Mouse (Mus musculus) MEL (cell line): ENCODE measurements around the gene Itpr3. TPM values are rescaled to one million over a fixed set of nuclear protein-coding genes. Genes with fewer than 3 reads are reported as not detected.

Experiments used
- DNase-seq: peaks from one replicate; pipeline ENCODE4 v3.0.0; 2011; ENCODE audit warnings: low read depth, low spot score
- H3K27ac ChIP-seq: 2 replicates; pipeline ENCODE4 v1.5.1; 2012; ENCODE audit warnings: low read depth, mild to moderate bottlenecking, control low read depth, low read length, moderate library complexity; ENCODE audit not compliant: control insufficient read depth
- H3K27me3 ChIP-seq, 2 experiments: fragments of 150-350 bp in 1 of 2; sonication (generic) in 1 of 2; 2 replicates each; pipeline ENCODE4 v1.6.1; 2012; ENCODE audit warnings: low read length in 2 of 2, mild to moderate bottlenecking in 2 of 2, improper control_type of control experiment in 1 of 2, moderate library complexity in 1 of 2; ENCODE audit not compliant: insufficient read depth in 2 of 2, control insufficient read depth in 1 of 2
- H3K36me3 ChIP-seq, 2 experiments: 2 replicates each; pipeline ENCODE4 v1.6.1; 2012 to 2014; ENCODE audit warnings: low read length in 2 of 2, improper control_type of control experiment in 1 of 2, inconsistent platforms in 1 of 2, mild to moderate bottlenecking in 1 of 2; ENCODE audit not compliant: insufficient read depth in 2 of 2, control insufficient read depth in 1 of 2
- H3K4me1 ChIP-seq, 2 experiments: fragments of 150-350 bp in 1 of 2; sonication (generic) in 1 of 2; 2 replicates each; pipeline ENCODE4 v1.6.1; 2012; ENCODE audit warnings: low read length in 2 of 2, improper control_type of control experiment in 1 of 2, mild to moderate bottlenecking in 1 of 2; ENCODE audit not compliant: insufficient read depth in 2 of 2, control insufficient read depth in 1 of 2
- H3K4me3 ChIP-seq, 2 experiments: fragments of 150-350 bp in 1 of 2; sonication (generic) in 1 of 2; 2 replicates each; pipeline ENCODE4 v1.5.1; 2012; ENCODE audit warnings: low read depth in 2 of 2, low read length in 2 of 2, mild to moderate bottlenecking in 2 of 2, moderate library complexity in 2 of 2, control low read depth in 1 of 2, improper control_type of control experiment in 1 of 2; ENCODE audit not compliant: control insufficient read depth in 1 of 2, insufficient read depth in 1 of 2
- H3K79me2 ChIP-seq: 2 replicates; pipeline ENCODE4 v1.6.1; 2012; ENCODE audit warnings: mild to moderate bottlenecking, low read length, moderate library complexity; ENCODE audit not compliant: control insufficient read depth, poor library complexity, insufficient read depth
- H3K9ac ChIP-seq: 2 replicates; pipeline ENCODE4 v1.6.1; 2012; ENCODE audit warnings: low read depth, mild to moderate bottlenecking, control low read depth, low read length, moderate library complexity; ENCODE audit not compliant: control insufficient read depth, poor library complexity, severe bottlenecking
- H3K9me3 ChIP-seq: fragments of 150-350 bp; sonication (generic); replicated peaks from 2 replicates; pipeline ENCODE4 v1.6.1; 2012; ENCODE audit warnings: mild to moderate bottlenecking, low read length, improper control_type of control experiment, moderate library complexity; ENCODE audit not compliant: insufficient read depth
- BHLHE40 ChIP-seq: IDR thresholded peaks from 2 replicates; pipeline ENCODE4 v1.6.1; 2012; ENCODE audit warnings: low read depth, mild to moderate bottlenecking, inconsistent platforms, low read length, improper control_type of control experiment, borderline replicate concordance
- CHD2 ChIP-seq: IDR thresholded peaks from 2 replicates; pipeline ENCODE4 v1.6.1; 2011; ENCODE audit warnings: low read length, improper control_type of control experiment
- E2F4 ChIP-seq: IDR thresholded peaks from 2 replicates; pipeline ENCODE4 v1.6.1; 2011; ENCODE audit warnings: low read depth, low read length, improper control_type of control experiment, borderline replicate concordance
- ELF1 ChIP-seq: IDR thresholded peaks from 2 replicates; pipeline ENCODE4 v1.6.1; 2014; ENCODE audit warnings: low read depth, mild to moderate bottlenecking, inconsistent platforms, low read length, improper control_type of control experiment, moderate library complexity
- ETS1 ChIP-seq: IDR thresholded peaks from 2 replicates; pipeline ENCODE4 v1.6.1; 2012; ENCODE audit warnings: low read depth, mild to moderate bottlenecking, inconsistent platforms, low read length, improper control_type of control experiment, moderate library complexity
- HCFC1 ChIP-seq: IDR thresholded peaks from 2 replicates; pipeline ENCODE4 v1.6.1; 2012; ENCODE audit warnings: low read depth, mild to moderate bottlenecking, inconsistent platforms, low read length, improper control_type of control experiment, moderate library complexity
- JUND ChIP-seq: IDR thresholded peaks from 2 replicates; pipeline ENCODE4 v1.6.1; 2011; ENCODE audit warnings: low read depth, mild to moderate bottlenecking, improper control_type of control experiment, low read length
- KAT2A ChIP-seq: conservative IDR thresholded peaks from 2 replicates; pipeline ENCODE4 v1.6.1; 2012; ENCODE audit warnings: low read depth, low read length, improper control_type of control experiment, inconsistent platforms
- MAFK ChIP-seq: IDR thresholded peaks from 2 replicates; pipeline ENCODE4 v1.6.1; 2011; ENCODE audit warnings: low read depth, mild to moderate bottlenecking, low read length, improper control_type of control experiment, borderline replicate concordance
- MAX ChIP-seq: IDR thresholded peaks from 2 replicates; pipeline ENCODE4 v1.6.1; 2011; ENCODE audit warnings: low read length, improper control_type of control experiment
- MAZ ChIP-seq: IDR thresholded peaks from 2 replicates; pipeline ENCODE4 v1.6.1; 2012; ENCODE audit warnings: low read depth, mild to moderate bottlenecking, inconsistent platforms, low read length, improper control_type of control experiment
- MEF2A ChIP-seq: IDR thresholded peaks from 2 replicates; pipeline ENCODE4 v1.6.1; 2014; ENCODE audit warnings: low read depth, mild to moderate bottlenecking, inconsistent platforms, low read length, improper control_type of control experiment; ENCODE audit not compliant: poor library complexity, insufficient replicate concordance, severe bottlenecking; ENCODE audit errors: extremely low read depth
- MXI1 ChIP-seq: IDR thresholded peaks from 2 replicates; pipeline ENCODE4 v1.6.1; 2011; ENCODE audit warnings: mild to moderate bottlenecking, low read depth, low read length, improper control_type of control experiment
- NRF1 ChIP-seq: IDR thresholded peaks from 2 replicates; pipeline ENCODE4 v1.6.1; 2014; ENCODE audit warnings: low read depth, mild to moderate bottlenecking, inconsistent platforms, low read length, improper control_type of control experiment, moderate library complexity; ENCODE audit not compliant: poor library complexity, insufficient read depth, severe bottlenecking
- POLR2A ChIP-seq, 2 experiments: IDR thresholded peaks; 2 replicates each; pipeline ENCODE4 v1.6.1; 2011 to 2012; ENCODE audit warnings: low read length in 2 of 2, mild to moderate bottlenecking in 2 of 2, control low read depth in 1 of 2, improper control_type of control experiment in 1 of 2, low read depth in 1 of 2, moderate library complexity in 1 of 2; ENCODE audit not compliant: control insufficient read depth in 1 of 2, insufficient read depth in 1 of 2, poor library complexity in 1 of 2
- POLR2AphosphoS2 ChIP-seq: IDR thresholded peaks from 2 replicates; pipeline ENCODE4 v1.6.1; 2011; ENCODE audit warnings: low read length, improper control_type of control experiment
- POLR2AphosphoS5 ChIP-seq: IDR thresholded peaks from 2 replicates; pipeline ENCODE4 v1.6.1; 2012; ENCODE audit warnings: low read depth, borderline replicate concordance, mild to moderate bottlenecking, inconsistent platforms, low read length, moderate library complexity, mixed read lengths
- RAD21 ChIP-seq: IDR thresholded peaks from 2 replicates; pipeline ENCODE4 v1.6.1; 2011; ENCODE audit warnings: mild to moderate bottlenecking, low read depth, low read length, improper control_type of control experiment
- SIN3A ChIP-seq: IDR thresholded peaks from 2 replicates; pipeline ENCODE4 v1.6.1; 2012; ENCODE audit warnings: low read length, improper control_type of control experiment, inconsistent platforms
- SMC3 ChIP-seq: IDR thresholded peaks from 2 replicates; pipeline ENCODE4 v1.6.1; 2011; ENCODE audit warnings: low read depth, low read length, improper control_type of control experiment
- TBP ChIP-seq: IDR thresholded peaks from 2 replicates; pipeline ENCODE4 v1.8.0; 2011; ENCODE audit warnings: low read depth, low read length, improper control_type of control experiment
- TCF12 ChIP-seq: IDR thresholded peaks from 2 replicates; pipeline ENCODE4 v1.6.1; 2014; ENCODE audit warnings: low read depth, mild to moderate bottlenecking, inconsistent platforms, low read length, improper control_type of control experiment, moderate library complexity
- USF1 ChIP-seq: IDR thresholded peaks from 2 replicates; pipeline ENCODE4 v1.6.1; 2014; ENCODE audit warnings: low read depth, mild to moderate bottlenecking, inconsistent platforms, low read length, improper control_type of control experiment, moderate library complexity
- ZC3H11A ChIP-seq: IDR thresholded peaks from 2 replicates; pipeline ENCODE4 v1.6.1; 2012; ENCODE audit warnings: low read depth, mild to moderate bottlenecking, inconsistent platforms, low read length, improper control_type of control experiment
- ZMIZ1 ChIP-seq: IDR thresholded peaks from 2 replicates; pipeline ENCODE4 v1.6.1; 2012; ENCODE audit warnings: low read depth, mild to moderate bottlenecking, inconsistent platforms, low read length, improper control_type of control experiment, moderate library complexity
- polyA plus RNA-seq, 2 experiments: library from polyadenylated mRNA; stranded (reverse) in 1 of 2; unstranded in 1 of 2; fragments of >175 nt in 1 of 2; fragments of >200 nt in 1 of 2; gene quantifications; 2 replicates each; pipeline versions ENCODE4 v1.2.1 to v1.2.4; 2012; ENCODE audit warnings: low replicate concordance in 2 of 2, low read depth in 1 of 2; ENCODE audit not compliant: insufficient read length in 2 of 2, insufficient read depth in 1 of 2, missing spikeins in 1 of 2
- total RNA-seq: library from RNA; depleted of rRNA; stranded (reverse); fragments of 300-350 nt; gene quantifications from 2 replicates; pipeline ENCODE4 v1.2.3, GENCODE M21; 2012

The Itpr3 gene
- total and polyA plus RNA-seq, 3 experiments, result 7.3 to 11.4 TPM; not detected in 1

- H3K4me3 ChIP-seq, result no peak overlapping the region
- DNase-seq, result no peak
- peaks cover 0 to 12% of the 10 kb centered on the region in 2 experiments; a peak in 2 of 4 replicates for H3K36me3 ChIP-seq
- no peaks in the 10 kb centered on the region for H3K79me2 ChIP-seq
- peaks cover 0 to 22% of the 10 kb centered on the region in 2 experiments; a peak in 3 of 4 replicates for H3K4me1 ChIP-seq
- H3K27me3 ChIP-seq, result no peaks in the 10 kb centered on the region; a peak in 1 of 4 replicates
- no peak overlapping the region for H3K27ac ChIP-seq
- H3K9ac ChIP-seq, result no peak overlapping the region
- no peak for TF ChIP-seq TBP
- TF ChIP-seq E2F4, result no peak
- no peak for TF ChIP-seq POLR2A (IDR thresholded peaks at IDR 0.05; ENCODE audit: control insufficient read depth in 1 of 2, insufficient read depth in 1 of 2, low read depth in 1 of 2, low read length in 2 of 2, poor library complexity in 1 of 2)
- no peak for TF ChIP-seq CHD2
- no peak for TF ChIP-seq MAX
- no peak for TF ChIP-seq SMC3
- no peak for TF ChIP-seq HCFC1
- no peak for TF ChIP-seq POLR2AphosphoS2
- no peak for TF ChIP-seq MAFK
- no peak for TF ChIP-seq ETS1
- no peak for TF ChIP-seq ELF1
- no peak for TF ChIP-seq JUND
- TF ChIP-seq TCF12, result no peak
- TF ChIP-seq MXI1, result no peak
- TF ChIP-seq RAD21, result no peak
- no peak for TF ChIP-seq NRF1
- no peak for TF ChIP-seq MEF2A
- no peak for TF ChIP-seq KAT2A
- no peak for TF ChIP-seq POLR2AphosphoS5
- no peak for TF ChIP-seq ZMIZ1
- TF ChIP-seq, all 39 proteins: peak for 0
- no peaks in the 10 kb centered on the region for H3K9me3 ChIP-seq
These were observed 25.7 kb downstream of the Itpr3 start for GRCm38 (mm10) chr17:27082796-27083195.

GRCm38 (mm10) chr17:27083601-27084000, 26.5 kb downstream of the Itpr3 start:
- peaks cover 0 to 12% of the 10 kb centered on the region in 2 experiments; a peak in 2 of 4 replicates for H3K36me3 ChIP-seq
- TF ChIP-seq TBP, result no peak
- TF ChIP-seq JUND, result no peak
- 0 out of 2 replicates have a peak, but pooled peaks have one; percentile 30 for TF ChIP-seq MAX
- peak; percentile 72 for TF ChIP-seq USF1
- TF ChIP-seq SIN3A, result no peak
- no peak for TF ChIP-seq ZC3H11A
- no peak for TF ChIP-seq MAZ
- no peak for TF ChIP-seq BHLHE40
- peak overlapping the region; percentile 43 for H3K27ac ChIP-seq
- H3K9me3 ChIP-seq, result no peaks in the 10 kb centered on the region
- H3K4me3 ChIP-seq, result no peak overlapping the region
- H3K4me1 ChIP-seq, result peaks cover 0 to 22% of the 10 kb centered on the region in 2 experiments; a peak in 3 of 4 replicates
- peak; percentile 64 for DNase-seq
- no peaks in the 10 kb centered on the region for H3K27me3 ChIP-seq
- H3K79me2 ChIP-seq, result no peaks in the 10 kb centered on the region
- H3K9ac ChIP-seq, result no peak overlapping the region
